Mouse (Mus musculus) stomach, embryonic 14.5 days (tissue): ENCODE data around the gene Plk5. TPM values are rescaled to one million over a fixed set of nuclear protein-coding genes. Genes with fewer than 3 reads are reported as not detected.

Experiments
- ATAC-seq: fragments of 200-750 bp; cut with Nextera tagmentation; 2 replicates; pipeline ENCODE4 v1.8.0; 2017; ENCODE audit warnings: low read depth, moderate TSS enrichment; ENCODE audit not compliant: insufficient number of reproducible peaks, insufficient read depth, low FRiP score
- H3K27ac ChIP-seq: fragments of 300-500 bp; sonication (generic); 2 replicates; pipeline ENCODE4 v1.5.1; 2014; ENCODE audit warnings: mild to moderate bottlenecking, low read length, moderate library complexity, mixed read lengths
- H3K27me3 ChIP-seq: fragments of 300-500 bp; sonication (generic); 2 replicates; pipeline ENCODE4 v1.6.1; 2014; ENCODE audit warnings: low read length, control low read depth, mixed read lengths; ENCODE audit not compliant: control insufficient read depth, insufficient read depth
- H3K36me3 ChIP-seq: fragments of 300-500 bp; sonication (generic); 2 replicates; pipeline ENCODE4 v1.6.1; 2014; ENCODE audit warnings: mild to moderate bottlenecking, control low read depth, low read length, moderate library complexity, mixed read lengths; ENCODE audit not compliant: control insufficient read depth, insufficient read depth
- H3K4me1 ChIP-seq: fragments of 300-500 bp; sonication (generic); 2 replicates; pipeline ENCODE4 v1.6.1; 2014; ENCODE audit warnings: low read length, control low read depth, mixed read lengths; ENCODE audit not compliant: control insufficient read depth, insufficient read depth
- H3K4me2 ChIP-seq: fragments of 300-500 bp; sonication (generic); replicated peaks from 2 replicates; pipeline ENCODE4 v1.6.1; 2014; ENCODE audit warnings: low read depth, low read length, control low read depth
- H3K4me3 ChIP-seq: fragments of 300-500 bp; sonication (generic); 2 replicates; pipeline ENCODE4 v1.5.1; 2014; ENCODE audit warnings: low read depth, low read length, control low read depth
- H3K9ac ChIP-seq: fragments of 300-500 bp; sonication (generic); replicated peaks from 2 replicates; pipeline ENCODE4 v1.6.1; 2014; ENCODE audit warnings: low read depth, mild to moderate bottlenecking, control low read depth, low read length, moderate library complexity, mixed read lengths
- H3K9me3 ChIP-seq: fragments of 300-500 bp; sonication (generic); 2 replicates; pipeline ENCODE4 v1.6.1; 2016; ENCODE audit warnings: low read depth, low read length, control low read depth; ENCODE audit not compliant: control insufficient read depth
- WGBS: fragments of 180-500 bp; shearing (Covaris S2); extraction: QIAGEN DNeasy Blood & Tissue Kit; methylation state at CpG from one replicate; pipeline ENCODE4 v1.1.7; 2014; 5-methylcytosine and 5-hydroxymethylcytosine counted together
- polyA plus RNA-seq: library from polyadenylated mRNA; unstranded; fragments of >200 nt; fragmentation: Nextera tagmentation; extraction: Ambion mirVana; gene quantifications from 2 replicates; pipeline ENCODE4 v1.2.1, GENCODE M21; 2014

Plk5 gene
- polyA plus RNA-seq, 1 experiment from 2014 or later: 0.30 TPM

- peak within 1 kb of the TSS; percentile 68; the same call in 1 of the 2 replicates for H3K27ac ChIP-seq
- H3K36me3 ChIP-seq: no peaks in the 10 kb centered on the region
- peaks cover 9% of the 10 kb centered on the region; the same call in 1 of the 2 replicates for H3K4me1 ChIP-seq
- ATAC-seq: peak; percentile 64
- no peaks in the 10 kb centered on the region for H3K9me3 ChIP-seq
- H3K9ac ChIP-seq: peak within 1 kb of the TSS; percentile 65
- peaks cover 16% of the 10 kb centered on the region for H3K27me3 ChIP-seq
- under 1% methylated on average over 34 of the region's 34 CpGs for WGBS
- peak within 1 kb of the TSS; percentile 77 for H3K4me2 ChIP-seq
- H3K4me3 ChIP-seq: peak within 1 kb of the TSS; percentile 93
Observed at GRCm38 (mm10) chr10:80320340-80320760, 35.9 kb upstream of the Plk5 start, which contains the start of gene 2310011J03Rik. Gene 2310011J03Rik, minus strand, starts transcription at chr10:80320537.

- H3K9ac ChIP-seq: no peak overlapping the region
- WGBS: 69% methylated on average over 6 of the region's 6 CpGs
- H3K4me1 ChIP-seq: peaks cover 9% of the 10 kb centered on the region; the same call in 1 of the 2 replicates
- H3K9me3 ChIP-seq: no peaks in the 10 kb centered on the region
- H3K36me3 ChIP-seq: no peaks in the 10 kb centered on the region
- H3K27ac ChIP-seq: no peak overlapping the region
- no peak overlapping the region for H3K4me3 ChIP-seq
- ATAC-seq: no peak
- no peak overlapping the region for H3K4me2 ChIP-seq
- peaks cover 8% of the 10 kb centered on the region; the same call in 1 of the 2 replicates for H3K27me3 ChIP-seq
Observed at GRCm38 (mm10) chr10:80321014-80321669, 35.1 kb upstream of the Plk5 start.

- Histone ChIP-seq H3K9me3 (no peaks in the 10 kb centered on the region), H3K4me1 (peaks cover 9% of the 10 kb centered on the region; the same call in 1 of the 2 replicates), H3K36me3 (no peaks in the 10 kb centered on the region), H3K4me3 (peak overlapping the region; percentile 43; the same call in 1 of the 2 replicates), H3K4me2 (peak overlapping the region; percentile 97), H3K27me3 (0 out of 2 replicates have a peak, but pooled peaks cover 4% of the 10 kb centered on the region), H3K9ac (no peak overlapping the region; the same call in 1 of the 2 replicates), H3K27ac (no peak overlapping the region)
- WGBS: 85% methylated on average over 21 of the region's 21 CpGs
- no peak for ATAC-seq
Observed at GRCm38 (mm10) chr10:80321670-80322581, 34.3 kb upstream of the Plk5 start.

- no peak for ATAC-seq
- Histone ChIP-seq H3K36me3 (no peaks in the 10 kb centered on the region), H3K4me1 (peaks cover 9% of the 10 kb centered on the region; the same call in 1 of the 2 replicates), H3K27me3 (no peaks in the 10 kb centered on the region), H3K4me2 (peak overlapping the region; percentile 97), H3K27ac (no peak overlapping the region), H3K9ac (peak overlapping the region; percentile 43), H3K9me3 (no peaks in the 10 kb centered on the region), H3K4me3 (peak overlapping the region; percentile 43)
- 4% methylated on average over 28 of the region's 28 CpGs for whole genome bisulfite sequencing
Observed at GRCm38 (mm10) chr10:80322811-80323211, 33.4 kb upstream of the Plk5 start.

GRCm38 (mm10) chr10:80323261-80324119 is 32.8 kb upstream of the Plk5 start:
- H3K4me3 ChIP-seq: peak overlapping the region; percentile 43
- peaks cover 9% of the 10 kb centered on the region; the same call in 1 of the 2 replicates for H3K4me1 ChIP-seq
- ATAC-seq: peak; percentile 39
- WGBS: 1% methylated on average over 39 of the region's 46 CpGs
- no peak overlapping the region for H3K27ac ChIP-seq
- no peaks in the 10 kb centered on the region for H3K36me3 ChIP-seq
- H3K9ac ChIP-seq: peak overlapping the region; percentile 43
- no peaks in the 10 kb centered on the region for H3K9me3 ChIP-seq
- peak overlapping the region; percentile 97 for H3K4me2 ChIP-seq
- no peaks in the 10 kb centered on the region for H3K27me3 ChIP-seq

- Histone ChIP-seq H3K9ac (no peak overlapping the region), H3K27me3 (no peaks in the 10 kb centered on the region), H3K27ac (no peak overlapping the region), H3K4me1 (peaks cover 8% of the 10 kb centered on the region; the same call in 1 of the 2 replicates), H3K9me3 (no peaks in the 10 kb centered on the region), H3K4me2 (peak overlapping the region; percentile 97), H3K4me3 (no peak overlapping the region), H3K36me3 (no peaks in the 10 kb centered on the region)
- no peak for ATAC-seq
- 86% methylated on average over 17 of the region's 17 CpGs for WGBS
Observed at GRCm38 (mm10) chr10:80324120-80325037, 31.9 kb upstream of the Plk5 start.

- H3K9ac ChIP-seq: no peak overlapping the region
- no peak overlapping the region for H3K4me2 ChIP-seq
- no peak overlapping the region for H3K4me3 ChIP-seq
- no peak overlapping the region for H3K27ac ChIP-seq
- H3K9me3 ChIP-seq: no peaks in the 10 kb centered on the region
- H3K27me3 ChIP-seq: no peaks in the 10 kb centered on the region
- ATAC-seq: no peak
- 0 out of 2 replicates have a peak, but pooled peaks cover 6% of the 10 kb centered on the region for H3K4me1 ChIP-seq
- WGBS: 75% methylated on average over 21 of the region's 21 CpGs
- no peaks in the 10 kb centered on the region for H3K36me3 ChIP-seq
Observed at GRCm38 (mm10) chr10:80325045-80325444, 31.2 kb upstream of the Plk5 start.
